Mouse (Mus musculus): ENCODE measurements at regions not wholly inside any gene's neighbourhood (a gene's known extent, or its start where the extent isn't known, plus 50 kb on each side); places are given as distances from the start of the nearest gene placed in this dataset.

DNA sequence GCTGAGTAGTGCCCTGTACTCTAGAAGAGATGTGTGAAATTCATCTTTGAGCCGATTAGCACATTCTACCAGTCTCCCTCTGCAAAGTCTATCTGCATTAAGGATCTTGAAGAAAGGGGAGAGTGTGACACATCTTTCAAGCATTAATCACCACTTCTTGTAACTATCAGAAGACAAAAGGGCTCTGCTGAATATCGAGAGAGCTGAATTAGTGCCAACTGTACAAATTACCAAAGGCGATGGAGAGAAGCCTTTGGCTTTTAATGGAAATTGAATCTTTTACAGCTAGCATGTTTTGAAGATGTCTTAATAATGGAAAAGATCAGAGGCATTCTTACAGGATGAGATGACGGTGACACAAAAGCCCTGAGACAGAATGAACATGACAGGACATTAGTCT, 97.2 kb upstream of the Pam start:
- DNase-seq (ENCODE audit: low spot score in 2 of 2), result no peak

DNA sequence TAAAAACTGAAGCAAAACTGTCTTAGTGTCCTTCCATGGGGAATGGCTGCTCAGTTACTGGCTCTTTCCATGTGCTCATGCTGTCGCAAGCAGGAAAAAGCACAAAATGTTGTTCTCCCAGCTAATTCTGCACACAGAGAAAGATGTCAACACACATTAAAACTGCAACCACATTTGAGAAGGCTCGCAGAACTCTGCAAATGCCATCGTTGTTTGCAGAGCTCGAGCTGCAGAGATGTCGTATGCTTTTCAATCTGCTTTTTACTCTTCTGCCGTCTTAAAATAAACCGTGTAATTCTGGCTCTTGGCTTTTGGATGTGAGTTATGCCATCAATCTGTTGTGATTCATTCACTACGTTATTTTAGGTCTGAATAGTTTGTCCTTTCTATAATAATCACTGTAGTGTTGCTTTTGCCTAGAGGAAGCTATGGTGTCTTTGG, 96.6 kb upstream of the Pam start:
- no peak for DNase-seq (ENCODE audit: low spot score in 2 of 2)

GRCm38 (mm10) chr1:98191331-98191730, 95.9 kb upstream of the Pam start:
- no peak for DNase-seq (ENCODE audit: low spot score in 2 of 2)

GRCm38 (mm10) chr1:98190741-98191140, 95.3 kb upstream of the Pam start:
- DNase-seq (ENCODE audit: low spot score in 2 of 2), result no peak

DNA sequence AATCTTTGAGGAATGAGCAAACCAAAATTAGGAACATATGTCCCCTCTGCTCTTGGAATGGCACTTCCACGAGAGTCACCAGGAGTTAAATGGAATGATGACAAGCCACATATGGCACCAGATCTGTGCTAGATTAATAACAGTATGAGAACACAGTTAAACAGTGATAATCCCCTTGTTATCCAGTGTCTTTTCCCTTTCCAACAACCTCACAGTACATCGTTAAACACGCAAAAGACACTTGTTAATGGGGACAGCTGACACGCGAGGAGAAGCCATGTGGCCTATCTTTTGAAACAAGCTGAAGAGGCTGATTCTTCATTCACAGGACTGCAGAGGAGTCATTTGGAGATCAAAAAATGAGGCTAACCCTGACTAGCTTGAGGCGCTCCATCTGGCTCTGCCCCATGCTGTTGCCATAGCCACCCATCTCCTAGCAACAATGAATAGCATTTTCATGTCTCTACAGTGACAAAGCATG, 94.6 kb upstream of the Pam start:
- no peak for DNase-seq (ENCODE audit: low spot score in 2 of 2)

- DNase-seq (ENCODE audit: low spot score in 2 of 2), result no peak
Observed at GRCm38 (mm10) chr1:98180372-98180771, 84.9 kb upstream of the Pam start.

DNA sequence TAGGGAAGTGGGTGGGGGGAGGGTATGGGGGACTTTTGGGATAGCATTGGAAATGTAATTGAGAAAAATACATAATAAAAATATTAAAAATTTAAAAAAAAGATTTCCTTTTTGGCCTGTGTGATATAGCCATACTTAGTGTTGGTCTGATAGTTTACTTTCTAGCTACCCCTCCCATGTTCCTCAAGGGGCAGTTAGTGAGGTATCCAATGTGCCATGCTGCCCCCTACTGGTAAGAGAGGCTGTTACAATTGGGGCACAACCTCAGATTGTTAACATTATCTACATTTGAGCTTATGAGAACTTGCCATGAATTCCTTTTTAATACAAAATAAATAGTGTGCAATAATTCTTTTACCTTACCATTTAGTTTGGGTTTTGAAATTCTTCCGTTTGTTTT, 83.6 kb upstream of the Pam start:
- peak; percentile 6 to 14 for DNase-seq (ENCODE audit: low spot score in 2 of 2)

DNA sequence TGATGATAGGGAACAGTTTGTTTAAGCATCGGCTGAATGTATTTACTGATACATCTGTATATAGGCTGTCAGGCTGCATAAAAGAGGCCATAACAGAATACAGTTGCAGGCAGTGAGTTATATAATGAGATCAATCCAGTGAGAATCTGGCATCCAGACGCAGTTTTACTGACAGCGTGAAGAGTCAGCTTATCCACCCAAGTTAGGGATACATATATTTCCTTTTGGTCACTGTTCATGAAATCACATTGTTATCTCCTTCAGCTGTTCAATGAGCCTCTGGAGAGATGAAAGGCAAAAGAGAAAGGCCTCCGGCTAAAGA, 79.3 kb upstream of the Pam start:
- no peak for DNase-seq (ENCODE audit: low spot score in 2 of 2)

GRCm38 (mm10) chr1:98173907-98174810, 78.7 kb upstream of the Pam start:
- no peak for DNase-seq (ENCODE audit: low spot score in 2 of 2)

DNA sequence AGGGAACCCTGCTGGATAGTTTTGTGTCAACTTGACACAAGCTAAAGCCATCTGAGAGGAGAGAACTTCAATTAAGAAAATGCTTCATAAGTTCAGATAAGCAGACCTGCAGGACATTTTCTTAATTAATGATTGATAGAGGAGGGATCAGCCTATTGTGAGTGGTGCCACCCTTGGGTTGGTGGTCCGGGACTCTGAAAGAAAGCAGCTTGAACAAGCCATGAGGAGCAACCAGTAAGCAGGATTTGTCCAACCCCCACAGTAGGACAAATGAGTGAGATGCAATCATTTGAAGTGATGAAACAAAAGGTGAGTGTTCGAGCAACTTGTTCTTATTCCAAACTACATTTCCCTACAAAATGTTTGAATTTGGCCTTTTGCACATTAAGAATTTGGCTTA, 78.0 kb upstream of the Pam start:
- no peak for DNase-seq (ENCODE audit: low spot score in 2 of 2)

DNA sequence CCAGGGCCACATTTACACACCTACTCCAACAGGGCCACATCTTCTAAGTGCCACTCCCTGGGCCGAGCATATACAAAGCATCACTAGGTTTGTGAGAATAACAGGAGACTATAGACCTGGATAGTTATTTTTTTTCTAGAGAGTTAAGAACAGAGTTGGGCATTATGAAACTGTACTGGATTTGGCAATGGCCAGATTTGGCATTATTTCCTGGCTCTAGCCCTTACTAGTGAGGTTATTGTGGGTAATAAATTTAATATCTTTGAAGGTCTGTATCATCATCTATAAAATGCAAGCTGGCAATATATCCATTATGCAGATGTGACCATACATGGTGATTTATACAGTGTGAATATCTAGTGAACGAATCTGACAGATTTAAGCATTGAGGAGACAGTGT, 75.8 kb upstream of the Pam start:
- no peak for DNase-seq (ENCODE audit: low spot score in 2 of 2)

DNA sequence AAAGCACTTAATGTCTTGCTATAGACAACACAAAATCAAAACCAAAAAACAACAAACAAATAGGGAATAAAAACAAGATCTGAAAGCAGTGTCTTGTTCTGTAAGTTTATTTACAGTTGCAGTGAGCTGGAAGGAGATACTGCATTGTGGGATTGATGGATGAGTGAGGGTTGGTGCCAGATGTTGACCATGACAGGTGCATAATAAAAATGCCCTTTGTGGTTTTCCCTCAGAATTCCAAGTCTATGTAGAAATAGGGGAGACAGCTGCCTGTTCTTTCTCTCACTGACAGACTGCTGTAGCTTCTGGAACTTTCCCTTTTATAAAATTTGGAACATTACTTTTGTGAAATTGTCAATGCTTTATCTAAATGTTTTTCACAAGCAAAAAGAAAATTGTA, 73.9 kb upstream of the Pam start:
- DNase-seq (ENCODE audit: low spot score in 2 of 2), result no peak

- DNase-seq (ENCODE audit: low spot score in 2 of 2), result no peak
Observed at GRCm38 (mm10) chr1:98167800-98168199, 72.4 kb upstream of the Pam start.

DNA sequence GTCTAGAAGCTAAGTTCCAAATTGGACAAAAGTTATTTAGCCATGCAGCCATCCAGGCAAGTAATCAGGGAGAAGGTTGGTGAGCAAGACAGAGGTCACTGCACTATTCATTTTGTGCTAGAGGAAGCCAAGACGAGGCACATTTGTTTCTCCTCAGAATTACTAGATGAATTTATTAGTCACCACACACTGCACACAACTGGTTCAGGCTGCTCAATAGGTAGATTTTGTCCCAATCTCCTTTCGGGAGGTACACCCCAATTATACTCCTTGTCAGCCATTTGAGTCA, 67.1 kb upstream of the Pam start:
- no peak for DNase-seq (ENCODE audit: low spot score in 2 of 2)

GRCm38 (mm10) chr1:98161882-98162638, 66.6 kb upstream of the Pam start:
- no peak for DNase-seq (ENCODE audit: low spot score in 2 of 2)

- DNase-seq (ENCODE audit: low spot score in 2 of 2), result no peak
Observed at GRCm38 (mm10) chr1:98158969-98159368, 63.5 kb upstream of the Pam start.

DNA sequence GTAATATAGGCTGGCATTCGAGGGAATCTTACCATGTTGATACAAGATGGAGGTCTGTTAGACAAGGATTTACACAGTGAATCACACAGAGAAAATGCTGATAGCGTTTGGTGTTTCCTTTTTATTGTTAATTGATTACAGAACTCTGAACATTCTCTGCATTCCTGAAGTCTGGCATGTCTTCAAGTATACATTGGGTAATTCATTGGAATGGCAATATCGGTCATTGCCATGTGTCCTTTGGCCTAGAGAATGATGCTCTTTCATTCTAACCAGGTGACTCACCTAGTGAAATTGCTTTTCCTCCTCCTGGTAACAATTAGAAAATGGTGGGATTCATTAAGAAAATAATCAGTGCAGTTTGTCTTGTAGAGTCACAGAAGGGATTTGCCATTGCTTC, 51.9 kb upstream of the Pam start:
- DNase-seq (ENCODE audit: low spot score in 2 of 2), result no peak

Measured in heart, adult 9 months (tissue).